Mouse (Mus musculus) cerebellum, adult 9-10 months (tissue): ENCODE measurements around the gene Pcp4l1.

Experiments used
- DNase-seq: peaks from one replicate; pipeline ENCODE4 v3.0.0; 2022

The Pcp4l1 gene

GRCm38 (mm10) chr1:171221281-171222193, 25.5 kb upstream of the Pcp4l1 start:
- peak; percentile 58 for DNase-seq

- peak; percentile 88 for DNase-seq
Observed at GRCm38 (mm10) chr1:171220871-171221270, 24.8 kb upstream of the Pcp4l1 start.

- no peak for DNase-seq
Observed at GRCm38 (mm10) chr1:171216241-171216955, 20.3 kb upstream of the Pcp4l1 start.

GRCm38 (mm10) chr1:171213801-171214496, 17.9 kb upstream of the Pcp4l1 start, which contains the start of gene Nr1i3:
Gene Nr1i3 (plus strand): TSS chr1:171213970.
- no peak for DNase-seq

GRCm38 (mm10) chr1:171212854-171213253, 16.8 kb upstream of the Pcp4l1 start:
- DNase-seq = no peak

- DNase-seq = no peak
Observed at GRCm38 (mm10) chr1:171209409-171209808, 13.3 kb upstream of the Pcp4l1 start.

- no peak for DNase-seq
Observed at GRCm38 (mm10) chr1:171205704-171206493, 9.8 kb upstream of the Pcp4l1 start.

GRCm38 (mm10) chr1:171204249-171204644, 8.2 kb upstream of the Pcp4l1 start:
- DNase-seq = no peak

GRCm38 (mm10) chr1:171203471-171204248, 7.6 kb upstream of the Pcp4l1 start:
- DNase-seq = no peak

- DNase-seq = no peak
Observed at GRCm38 (mm10) chr1:171200769-171201168, 4.7 kb upstream of the Pcp4l1 start.

- no peak for DNase-seq
Observed at GRCm38 (mm10) chr1:171199532-171199931, 3.5 kb upstream of the Pcp4l1 start.

- no peak for DNase-seq
Observed at GRCm38 (mm10) chr1:171195046-171195822, 834 bp downstream of the Pcp4l1 start.

GRCm38 (mm10) chr1:171193911-171194830, 1.9 kb downstream of the Pcp4l1 start:
- no peak for DNase-seq

- DNase-seq = no peak
Observed at GRCm38 (mm10) chr1:171193093-171193840, 2.8 kb downstream of the Pcp4l1 start.

- DNase-seq = no peak
Observed at GRCm38 (mm10) chr1:171192283-171192682, 3.8 kb downstream of the Pcp4l1 start.

GRCm38 (mm10) chr1:171190832-171191231, 5.2 kb downstream of the Pcp4l1 start:
- no peak for DNase-seq

GRCm38 (mm10) chr1:171189476-171190114, 6.5 kb downstream of the Pcp4l1 start:
- no peak for DNase-seq

GRCm38 (mm10) chr1:171189046-171189445, 7.0 kb downstream of the Pcp4l1 start:
- no peak for DNase-seq
